Mouse (Mus musculus): ENCODE measurements around the gene Abca5.
"Not testable (repeated sequence)": the region's sequence is repeated elsewhere in the genome, so short reads cannot be mapped to it uniquely, and the experiment has no call there.

Gene Abca5

GRCm38 (mm10) chr11:110337289-110338245 lies at the start of gene Abca5:
Gene Abca5, minus strand, starts transcription at chr11:110337716.
- peak; percentile 89 for DNase-seq

GRCm38 (mm10) chr11:110385487-110385886 lies 48.0 kb upstream of the Abca5 start:
- no peak for DNase-seq

- no peak for DNase-seq
Measured at GRCm38 (mm10) chr11:110380310-110380668, 42.8 kb upstream of the Abca5 start.

GRCm38 (mm10) chr11:110379661-110380309 lies 42.3 kb upstream of the Abca5 start:
- DNase-seq = no peak

- no peak for DNase-seq
Measured at GRCm38 (mm10) chr11:110374036-110374435, 36.5 kb upstream of the Abca5 start.

GRCm38 (mm10) chr11:110372266-110372954 lies 34.9 kb upstream of the Abca5 start:
- no peak for DNase-seq

- DNase-seq = no peak
Measured at GRCm38 (mm10) chr11:110371827-110372226, 34.3 kb upstream of the Abca5 start.

- DNase-seq = no peak
Measured at GRCm38 (mm10) chr11:110369312-110370019, 31.9 kb upstream of the Abca5 start.

- no peak for DNase-seq
Measured at GRCm38 (mm10) chr11:110367638-110368037, 30.1 kb upstream of the Abca5 start.

- no peak for DNase-seq
Measured at GRCm38 (mm10) chr11:110366902-110367301, 29.4 kb upstream of the Abca5 start.

GRCm38 (mm10) chr11:110365016-110365415 lies 27.5 kb upstream of the Abca5 start:
- no peak for DNase-seq

GRCm38 (mm10) chr11:110357756-110358551 lies 20.4 kb upstream of the Abca5 start:
- peak; percentile 10 for DNase-seq

- DNase-seq = not testable (repeated sequence)
Measured at GRCm38 (mm10) chr11:110355131-110355530, 17.6 kb upstream of the Abca5 start.

GRCm38 (mm10) chr11:110354261-110354660 lies 16.7 kb upstream of the Abca5 start:
- DNase-seq = no peak

- no peak for DNase-seq
Measured at GRCm38 (mm10) chr11:110348170-110348569, 10.7 kb upstream of the Abca5 start.

- no peak for DNase-seq
Measured at GRCm38 (mm10) chr11:110347768-110348167, 10.3 kb upstream of the Abca5 start.

- DNase-seq = peak; percentile 40
Measured at GRCm38 (mm10) chr11:110336814-110337288, 665 bp downstream of the Abca5 start.

- no peak for DNase-seq
Measured at GRCm38 (mm10) chr11:110330093-110330492, 7.4 kb downstream of the Abca5 start.

GRCm38 (mm10) chr11:110322266-110322665 lies 15.2 kb downstream of the Abca5 start:
- no peak for DNase-seq

GRCm38 (mm10) chr11:110306475-110307168 lies 30.9 kb downstream of the Abca5 start:
- DNase-seq = no peak

- no peak for DNase-seq
Measured at GRCm38 (mm10) chr11:110303411-110303810, 34.1 kb downstream of the Abca5 start.
